Mouse (Mus musculus) heart, postnatal 0 days (tissue): ENCODE data around the gene Fhit. TPM values are rescaled to one million over a fixed set of nuclear protein-coding genes. Genes with fewer than 3 reads are reported as not detected.

Experiments
- ATAC-seq: fragments of 200-750 bp; cut with Nextera tagmentation; 2 replicates; pipeline ENCODE4 v1.8.0; 2017; ENCODE audit warnings: low read depth, moderate number of reproducible peaks, moderate library complexity; ENCODE audit not compliant: insufficient read depth
- DNase-seq: peaks from one replicate; pipeline ENCODE4 v3.0.0-alpha.2; 2016; ENCODE audit warnings: low spot score
- H3K27ac ChIP-seq: fragments of 300-500 bp; sonication (generic); 2 replicates; pipeline ENCODE4 v1.5.1; 2014; ENCODE audit warnings: low read depth, mild to moderate bottlenecking
- H3K27me3 ChIP-seq: fragments of 300-500 bp; sonication (generic); 2 replicates; pipeline ENCODE4 v1.6.1; 2014; ENCODE audit warnings: low read length, mixed read lengths; ENCODE audit not compliant: control insufficient read depth, insufficient read depth
- H3K36me3 ChIP-seq: fragments of 300-500 bp; sonication (generic); replicated peaks from 2 replicates; pipeline ENCODE4 v1.6.1; 2014; ENCODE audit warnings: low read length, mixed read lengths; ENCODE audit not compliant: control insufficient read depth, insufficient read depth
- H3K4me1 ChIP-seq: fragments of 300-500 bp; sonication (generic); 2 replicates; pipeline ENCODE4 v1.6.1; 2014; ENCODE audit warnings: antibody characterized with exemption; ENCODE audit not compliant: control insufficient read depth, insufficient read depth
- H3K4me2 ChIP-seq: fragments of 300-500 bp; sonication (generic); 2 replicates; pipeline ENCODE4 v1.6.1; 2014; ENCODE audit warnings: low read depth, mild to moderate bottlenecking, low read length, moderate library complexity
- H3K4me3 ChIP-seq: fragments of 300-500 bp; sonication (generic); 2 replicates; pipeline ENCODE4 v1.5.1; 2014; ENCODE audit warnings: low read depth, low read length
- H3K9ac ChIP-seq: fragments of 300-500 bp; sonication (generic); replicated peaks from 2 replicates; pipeline ENCODE4 v1.6.1; 2014; ENCODE audit warnings: low read depth, low read length, mixed read lengths
- H3K9me3 ChIP-seq: fragments of 300-500 bp; sonication (generic); replicated peaks from 2 replicates; pipeline ENCODE4 v1.6.1; 2016; ENCODE audit warnings: low read length; ENCODE audit not compliant: control insufficient read depth
- CTCF ChIP-seq: IDR thresholded peaks from 2 replicates; pipeline ENCODE4 v1.5.1; 2016; ENCODE audit warnings: antibody characterized with exemption, control low read depth, low read depth
- EP300 ChIP-seq: IDR thresholded peaks from 2 replicates; pipeline ENCODE4 v1.6.1; 2016; ENCODE audit warnings: antibody characterized with exemption, low read depth
- WGBS: fragments of 180-500 bp; shearing (Covaris S2); extraction: QIAGEN DNeasy Blood & Tissue Kit; methylation state at CpG from one replicate; pipeline ENCODE4 v1.1.7; 2014; 5-methylcytosine and 5-hydroxymethylcytosine counted together
- polyA plus RNA-seq: library from polyadenylated mRNA; unstranded; fragments of >200 nt; fragmentation: Nextera tagmentation; extraction: Ambion mirVana; gene quantifications from 2 replicates; pipeline ENCODE4 v1.2.1, GENCODE M21; 2015
- total RNA-seq: library from RNA; depleted of rRNA; stranded (reverse); fragments of >200 nt; gene quantifications from 2 replicates; pipeline ENCODE4 v1.2.3, GENCODE M21; 2014; ENCODE audit warnings: low replicate concordance

Gene Fhit
- total and polyA plus RNA-seq, 2 experiments from 2014 or later, result 4.1 to 5.2 TPM

DNA sequence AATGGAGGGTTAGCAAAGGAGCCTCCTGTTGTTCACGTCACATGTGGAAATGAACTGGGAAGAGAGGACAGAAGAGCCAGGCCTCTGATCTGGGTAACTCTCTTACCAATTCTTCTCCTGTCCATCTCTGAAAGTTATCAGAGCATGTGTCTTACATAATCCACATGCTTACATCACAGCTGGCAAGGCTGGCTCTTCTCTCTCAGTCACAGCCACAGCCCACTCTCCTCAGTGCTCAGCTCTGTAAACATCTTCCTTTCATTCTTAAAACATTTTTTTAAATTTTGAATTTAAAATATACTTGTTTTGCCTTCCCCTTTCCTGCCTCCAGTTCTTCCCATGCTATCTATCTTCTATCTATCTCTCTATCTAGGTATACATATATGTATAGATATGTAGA is 1477.5 kb downstream of the Fhit start:
- H3K27me3 ChIP-seq, result no peaks in the 10 kb centered on the region
- ATAC-seq (no peak), DNase-seq (no peak)
- H3K9ac ChIP-seq, result no peak overlapping the region
- H3K36me3 ChIP-seq, result no peaks in the 10 kb centered on the region
- no peaks in the 10 kb centered on the region for H3K9me3 ChIP-seq
- no peak overlapping the region for H3K27ac ChIP-seq
- no peaks in the 10 kb centered on the region for H3K4me1 ChIP-seq
- WGBS, result 75% methylated on average over 1 of the region's 1 CpGs
- no peak for TF ChIP-seq CTCF
- TF ChIP-seq EP300, result no peak
- no peak overlapping the region for H3K4me3 ChIP-seq
- no peak overlapping the region for H3K4me2 ChIP-seq

DNA sequence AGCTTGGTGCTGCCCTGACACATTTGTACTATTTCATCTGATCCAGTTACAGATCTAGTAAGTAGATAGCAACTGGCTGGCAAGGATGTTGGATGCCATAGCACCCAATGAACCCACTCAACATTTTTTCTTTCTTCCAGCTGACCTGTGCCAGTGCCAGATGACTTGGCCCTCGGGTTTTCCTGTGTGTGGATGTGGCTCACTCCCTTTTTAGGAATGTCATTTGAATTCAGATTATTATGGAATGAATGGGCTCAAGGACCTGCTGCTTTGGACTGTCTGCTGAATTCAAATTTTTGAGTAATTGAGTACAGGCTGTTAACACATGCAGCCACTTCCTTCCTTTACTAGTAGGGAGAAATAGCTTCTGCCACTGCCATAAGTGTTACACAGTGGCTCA is 1489.1 kb downstream of the Fhit start:
- no peak for DNase-seq
- no peak overlapping the region for H3K4me2 ChIP-seq
- ATAC-seq, result no peak

DNA sequence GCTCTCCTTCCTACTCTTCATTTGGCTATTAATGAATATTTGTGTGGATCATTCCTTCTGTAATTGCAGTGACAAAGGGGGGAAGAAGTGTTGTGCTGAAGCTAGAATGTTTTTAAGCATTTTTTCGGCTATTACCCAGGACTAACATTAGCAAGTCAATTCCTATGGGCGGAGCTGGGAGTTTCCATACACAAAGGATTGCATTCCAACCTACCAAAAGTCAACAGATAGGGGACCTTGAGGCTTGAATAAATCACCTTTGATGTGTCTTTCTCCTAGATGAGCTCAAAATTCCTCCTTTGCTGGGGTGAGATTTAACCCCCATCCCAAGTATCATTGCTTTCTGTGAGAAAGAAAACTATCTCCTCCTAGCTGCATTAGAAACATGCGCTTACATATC is 1490.1 kb downstream of the Fhit start:
- no peak overlapping the region for H3K4me3 ChIP-seq
- TF ChIP-seq EP300 (no peak), CTCF (no peak)
- H3K27ac ChIP-seq, result no peak overlapping the region
- no peak overlapping the region for H3K4me2 ChIP-seq
- no peak overlapping the region for H3K9ac ChIP-seq
- WGBS, result 68% methylated on average over 3 of the region's 3 CpGs
- no peaks in the 10 kb centered on the region for H3K4me1 ChIP-seq
- no peaks in the 10 kb centered on the region for H3K36me3 ChIP-seq
- DNase-seq (no peak), ATAC-seq (no peak)
- no peaks in the 10 kb centered on the region for H3K27me3 ChIP-seq
- no peaks in the 10 kb centered on the region for H3K9me3 ChIP-seq

More for the DNA sequence above, 1489.1 kb downstream of the Fhit start:
- Histone ChIP-seq H3K4me3 (no peak overlapping the region), H3K27ac (no peak overlapping the region), H3K4me1 (no peaks in the 10 kb centered on the region), H3K9me3 (no peaks in the 10 kb centered on the region), H3K27me3 (no peaks in the 10 kb centered on the region), H3K36me3 (no peaks in the 10 kb centered on the region), H3K9ac (no peak overlapping the region)
- 52% methylated on average over 1 of the region's 1 CpGs for whole genome bisulfite sequencing
- TF ChIP-seq EP300 (no peak), CTCF (no peak)

DNA sequence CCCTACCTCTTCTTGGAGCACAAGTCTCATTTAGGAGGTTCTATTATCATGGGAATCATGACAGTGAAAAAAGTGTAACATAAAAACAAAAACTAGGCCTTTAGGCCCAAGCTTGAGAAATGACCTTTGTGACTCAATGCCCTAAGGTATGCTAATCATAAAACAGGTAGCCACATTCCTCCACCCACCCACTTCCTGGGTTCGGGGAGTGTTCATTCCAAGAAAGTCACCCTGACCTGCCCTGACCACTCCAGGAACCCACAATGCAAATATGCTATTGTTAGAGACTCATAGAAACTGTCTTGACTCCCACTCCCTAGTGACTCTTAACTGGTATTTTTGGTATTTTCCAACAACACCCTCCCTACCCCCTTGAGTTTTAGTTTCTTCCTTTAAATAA is 1492.1 kb downstream of the Fhit start:
- no peak overlapping the region for H3K27ac ChIP-seq
- TF ChIP-seq EP300 (no peak), CTCF (no peak)
- 68% methylated on average over 1 of the region's 1 CpGs for WGBS
- DNase-seq (no peak), ATAC-seq (no peak)
- no peak overlapping the region for H3K4me3 ChIP-seq
- no peaks in the 10 kb centered on the region for H3K9me3 ChIP-seq
- no peaks in the 10 kb centered on the region for H3K27me3 ChIP-seq
- H3K9ac ChIP-seq, result no peak overlapping the region
- no peaks in the 10 kb centered on the region for H3K4me1 ChIP-seq
- no peaks in the 10 kb centered on the region for H3K36me3 ChIP-seq
- no peak overlapping the region for H3K4me2 ChIP-seq

DNA sequence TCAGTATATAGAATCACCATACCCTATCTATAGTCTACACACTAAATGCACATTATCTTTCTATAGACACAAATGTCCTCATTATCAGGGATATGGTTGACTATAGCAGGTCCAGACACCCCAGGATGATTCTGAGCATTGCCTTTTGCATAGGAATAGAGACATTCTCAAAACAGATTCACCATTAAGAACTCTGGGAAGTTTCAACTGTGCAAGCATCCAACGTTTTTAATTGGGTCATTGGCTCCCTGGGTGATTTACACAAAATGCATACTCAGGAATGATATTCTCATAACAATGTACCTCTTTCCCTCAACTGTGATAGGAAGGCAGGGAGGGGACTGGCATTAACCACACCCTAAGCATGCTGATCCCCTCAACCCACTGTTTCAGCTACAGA is 1503.4 kb downstream of the Fhit start:
- no peak for TF ChIP-seq EP300
- TF ChIP-seq CTCF, result no peak
- H3K36me3 ChIP-seq, result no peaks in the 10 kb centered on the region
- H3K4me3 ChIP-seq, result no peak overlapping the region
- no peak overlapping the region for H3K27ac ChIP-seq
- DNase-seq, result no peak
- no peaks in the 10 kb centered on the region for H3K4me1 ChIP-seq
- whole genome bisulfite sequencing, result 35% methylated on average over 1 of the region's 1 CpGs
- no peak overlapping the region for H3K4me2 ChIP-seq
- ATAC-seq, result no peak
- no peak overlapping the region for H3K9ac ChIP-seq
- no peaks in the 10 kb centered on the region for H3K9me3 ChIP-seq
- H3K27me3 ChIP-seq, result no peaks in the 10 kb centered on the region

DNA sequence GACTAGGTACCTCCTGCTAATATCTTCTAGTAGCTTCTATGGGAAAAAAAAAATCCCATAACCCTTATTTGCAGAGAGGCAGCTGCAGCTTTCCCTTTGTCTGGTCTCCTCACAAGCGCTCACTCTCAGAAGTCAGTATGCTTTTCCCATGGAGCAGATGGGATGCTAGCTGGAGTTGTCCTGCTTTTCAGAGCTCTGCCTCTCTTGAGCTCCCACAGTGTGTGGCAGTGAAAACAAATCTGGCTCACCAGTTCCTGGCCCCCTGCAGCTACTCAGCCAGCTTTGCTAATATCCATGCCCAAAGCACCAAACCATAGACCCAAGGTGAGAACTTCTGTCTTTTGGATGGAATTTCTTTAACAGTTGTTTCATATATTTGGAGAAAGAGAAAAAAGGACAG is 1510.4 kb downstream of the Fhit start:
- no peaks in the 10 kb centered on the region for H3K4me1 ChIP-seq
- no peaks in the 10 kb centered on the region for H3K36me3 ChIP-seq
- H3K27me3 ChIP-seq, result no peaks in the 10 kb centered on the region
- ATAC-seq, result no peak
- no peak overlapping the region for H3K9ac ChIP-seq
- WGBS, result 73% methylated on average over 1 of the region's 1 CpGs
- TF ChIP-seq CTCF, result no peak
- TF ChIP-seq EP300, result no peak
- H3K27ac ChIP-seq, result no peak overlapping the region
- no peak overlapping the region for H3K4me3 ChIP-seq
- no peak overlapping the region for H3K4me2 ChIP-seq
- no peaks in the 10 kb centered on the region for H3K9me3 ChIP-seq
- no peak for DNase-seq
